Comparison of ENCODE assay signal across 8 mouse cellular contexts in the genomic region with DNA sequence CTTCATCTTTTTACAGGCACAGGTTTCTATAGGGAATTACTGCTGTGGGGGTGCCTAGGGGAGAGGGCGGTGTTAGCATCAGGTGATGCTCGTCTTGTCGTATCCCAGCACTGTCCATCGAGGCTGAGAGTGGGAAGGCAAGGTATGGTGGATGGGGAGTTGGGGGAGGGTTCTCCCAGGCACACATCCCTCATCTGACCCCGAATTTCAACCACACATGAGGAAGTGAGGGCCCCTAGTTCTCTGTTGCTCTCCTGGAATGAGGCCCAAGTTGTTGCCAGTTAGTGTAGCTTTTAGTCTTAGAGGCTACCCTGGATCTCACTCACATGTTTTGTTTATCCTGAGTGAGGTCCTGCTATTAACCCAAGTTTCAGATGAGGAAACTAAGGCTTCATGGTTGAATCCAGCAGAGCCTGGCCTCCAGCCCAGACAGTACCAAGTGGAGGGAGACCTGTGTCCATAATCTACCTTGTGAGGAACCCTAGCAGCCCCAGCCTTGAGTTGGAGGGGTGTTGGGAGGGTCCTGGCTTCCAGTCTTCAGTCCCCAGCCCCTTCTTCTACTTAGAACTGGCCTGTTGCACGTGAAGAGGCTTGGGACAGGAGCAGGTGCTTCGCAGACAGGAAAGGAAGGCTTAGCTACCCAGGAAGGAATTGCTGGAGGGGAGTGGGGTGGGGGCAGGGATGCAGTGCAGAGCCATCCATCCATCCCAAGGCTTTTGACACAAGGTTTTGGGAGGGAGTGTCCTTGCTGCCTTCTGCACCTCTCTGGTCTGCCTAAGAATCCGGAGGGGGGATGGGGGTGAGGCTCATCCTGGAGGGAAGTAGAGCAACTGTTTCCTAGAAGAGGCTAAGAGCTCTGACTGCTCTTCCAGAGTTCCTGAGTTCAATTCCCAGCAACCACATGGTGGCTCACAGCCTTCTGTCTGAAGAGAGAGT. TPM values are rescaled to one million over a fixed set of nuclear protein-coding genes. Genes with fewer than 3 reads are reported as not detected.
DNase-seq lines count a peak whose midpoint lies in the region; ATAC-seq and TF ChIP-seq lines count a peak whose summit lies in the region.

No protein-coding gene starts in this region.

- no peaks in the 10 kb centered on the region for H3K27me3 ChIP-seq in heart, embryonic 10.5 days (ENCODE audit: insufficient read depth, poor library complexity, severe bottlenecking)
- no peaks in the 10 kb centered on the region for H3K27me3 ChIP-seq in intestine, embryonic 16.5 days (replicated peaks; ENCODE audit: control insufficient read depth, insufficient read depth, low read length)
- H3K27me3 ChIP-seq in stomach, postnatal 0 days (ENCODE audit: control insufficient read depth, insufficient read depth, low read length): no peaks in the 10 kb centered on the region

- H3K4me1 ChIP-seq in heart, embryonic 10.5 days: peaks cover 90% of the 10 kb centered on the region
- peaks cover 81% of the 10 kb centered on the region for H3K4me1 ChIP-seq in intestine, embryonic 16.5 days (ENCODE audit: control insufficient read depth, insufficient read depth, low read length)
- H3K4me1 ChIP-seq in stomach, postnatal 0 days (replicated peaks; ENCODE audit: control insufficient read depth, insufficient read depth): peaks cover 30% of the 10 kb centered on the region

- DNase-seq in heart, embryonic 10.5 days (ENCODE audit: low spot score): no peak
- no peak for DNase-seq in heart, postnatal 14 days
- DNase-seq in retina, postnatal 1 day: peak; percentile 17
- DNase-seq in retina, embryonic 14.5 days (ENCODE audit: low spot score): no peak
- DNase-seq in stomach, postnatal 0 days (ENCODE audit: low spot score): no peak
- DNase-seq in urinary bladder, postnatal 36 days (ENCODE audit: low spot score in 2 of 2): no peak
- DNase-seq in spleen, adult 18-20 months: no peak

- TF ChIP-seq EP300 in stomach, postnatal 0 days (optimal IDR thresholded peaks at IDR 0.05): no peak

- ATAC-seq in intestine, embryonic 16.5 days: no peak
- ATAC-seq in stomach, postnatal 0 days (ENCODE audit: low FRiP score, low TSS enrichment): no peak

- H3K9ac ChIP-seq in intestine, embryonic 16.5 days (ENCODE audit: low read depth, low read length): peak overlapping the region; percentile 42
- no peak overlapping the region for H3K9ac ChIP-seq in stomach, postnatal 0 days (ENCODE audit: low read length)

- H3K4me3 ChIP-seq in heart, embryonic 10.5 days: peak overlapping the region; percentile 28
- H3K4me3 ChIP-seq in intestine, embryonic 16.5 days (ENCODE audit: low read length): no peak overlapping the region
- peak overlapping the region; percentile 10; the same call in 1 of the 2 replicates for H3K4me3 ChIP-seq in stomach, postnatal 0 days (ENCODE audit: low read depth, low read length)

- H3K4me2 ChIP-seq in intestine, embryonic 16.5 days (ENCODE audit: low read depth, low read length): peak overlapping the region; percentile 8; the same call in 1 of the 2 replicates
- peak overlapping the region; percentile 38 for H3K4me2 ChIP-seq in stomach, postnatal 0 days (replicated peaks; ENCODE audit: low read depth)

- peak overlapping the region; percentile 78 for H3K27ac ChIP-seq in heart, embryonic 10.5 days
- peak overlapping the region; percentile 86 for H3K27ac ChIP-seq in intestine, embryonic 16.5 days (ENCODE audit: low read length)
- peak overlapping the region; percentile 82 for H3K27ac ChIP-seq in stomach, postnatal 0 days (replicated peaks)

- no peaks in the 10 kb centered on the region for H3K9me3 ChIP-seq in heart, embryonic 10.5 days
- no peaks in the 10 kb centered on the region for H3K9me3 ChIP-seq in intestine, embryonic 16.5 days (ENCODE audit: control insufficient read depth, low read length)
- H3K9me3 ChIP-seq in stomach, postnatal 0 days (ENCODE audit: control insufficient read depth, low read length): no peaks in the 10 kb centered on the region

- no peak for TF ChIP-seq CTCF in stomach, postnatal 0 days (IDR thresholded peaks at IDR 0.05; ENCODE audit: low read depth)

- intact Hi-C loops in heart, postnatal 14 days (cut with DNase I): loop anchor here (2.0 kb wide), 1 partner anchor 61 kb away; no protein-coding TSS in a partner anchor

- peaks cover 18% of the 10 kb centered on the region for H3K36me3 ChIP-seq in heart, embryonic 10.5 days
- H3K36me3 ChIP-seq in intestine, embryonic 16.5 days (ENCODE audit: control insufficient read depth, insufficient read depth, low read length): peaks cover 3% of the 10 kb centered on the region; the same call in 1 of the 2 replicates
- peaks cover 9% of the 10 kb centered on the region; the same call in 1 of the 2 replicates for H3K36me3 ChIP-seq in stomach, postnatal 0 days (ENCODE audit: control insufficient read depth, insufficient read depth, low read length)

- WGBS in heart, embryonic 10.5 days: 47% methylated on average over 8 of the region's 8 CpGs
- WGBS in intestine, embryonic 16.5 days: 51% methylated on average over 8 of the region's 8 CpGs
- 49% methylated on average over 8 of the region's 8 CpGs for WGBS in stomach, postnatal 0 days

RNA-seq across cellular contexts. Expression of a gene that starts 8.9 kb away (rescaled TPM):
- polyA plus RNA-seq in heart, embryonic 10.5 days (2016; fragmentation: Nextera tagmentation; extraction: Ambion mirVana): 37.8 and 46.2 TPM in 2 replicates
- 100 to 1,000 TPM; 104 to 122 TPM for total RNA-seq in heart, postnatal 14 days (2021)
- polyA plus RNA-seq in intestine, embryonic 16.5 days (2015; fragmentation: Nextera tagmentation; extraction: Ambion mirVana): 41.2 and 44.0 TPM in 2 replicates
- polyA plus RNA-seq in stomach, postnatal 0 days (2015; fragmentation: Nextera tagmentation; extraction: Ambion mirVana): 29.1 and 33.0 TPM in 2 replicates

RNA-seq across cellular contexts. Expression of a gene that starts 13.1 kb away (rescaled TPM):
- polyA plus RNA-seq in heart, embryonic 10.5 days (2016; fragmentation: Nextera tagmentation; extraction: Ambion mirVana): 0.07 TPM in 1 of 2 replicates, not detected in the other
- total RNA-seq in heart, postnatal 14 days (2021): under 1 TPM; 0.19 to 0.56 TPM
- polyA plus RNA-seq in intestine, embryonic 16.5 days (2015; fragmentation: Nextera tagmentation; extraction: Ambion mirVana): 0.21 and 0.28 TPM in 2 replicates
- polyA plus RNA-seq in stomach, postnatal 0 days (2015; fragmentation: Nextera tagmentation; extraction: Ambion mirVana): 10.7 and 12.3 TPM in 2 replicates

RNA-seq across cellular contexts. Expression of a gene that starts 43.2 kb away (rescaled TPM):
- polyA plus RNA-seq in heart, embryonic 10.5 days (2016; fragmentation: Nextera tagmentation; extraction: Ambion mirVana): 114 TPM in 2 replicates
- 10 to 100 TPM; 49.8 to 60.5 TPM for total RNA-seq in heart, postnatal 14 days (2021)
- polyA plus RNA-seq in intestine, embryonic 16.5 days (2015; fragmentation: Nextera tagmentation; extraction: Ambion mirVana): 85.7 and 100 TPM in 2 replicates
- 58.9 and 61.3 TPM in 2 replicates for polyA plus RNA-seq in stomach, postnatal 0 days (2015; fragmentation: Nextera tagmentation; extraction: Ambion mirVana)

RNA-seq across cellular contexts. Expression of a gene that starts 53.8 kb away (rescaled TPM):
- polyA plus RNA-seq in heart, embryonic 10.5 days (2016; fragmentation: Nextera tagmentation; extraction: Ambion mirVana): 46.4 and 54.8 TPM in 2 replicates
- total RNA-seq in heart, postnatal 14 days (2021): 1 to 10 TPM; 5.0 to 6.0 TPM
- polyA plus RNA-seq in intestine, embryonic 16.5 days (2015; fragmentation: Nextera tagmentation; extraction: Ambion mirVana): 42.4 and 48.3 TPM in 2 replicates
- 32.4 and 36.8 TPM in 2 replicates for polyA plus RNA-seq in stomach, postnatal 0 days (2015; fragmentation: Nextera tagmentation; extraction: Ambion mirVana)

RNA-seq across cellular contexts. Expression of a gene that starts 53.9 kb away (rescaled TPM):
- 0.18 and 0.23 TPM in 2 replicates for polyA plus RNA-seq in heart, embryonic 10.5 days (2016; fragmentation: Nextera tagmentation; extraction: Ambion mirVana)
- total RNA-seq in heart, postnatal 14 days (2021): under 1 TPM in 1 of 2 experiments, not detected in 1; 0.12 TPM
- 0.49 and 0.61 TPM in 2 replicates for polyA plus RNA-seq in intestine, embryonic 16.5 days (2015; fragmentation: Nextera tagmentation; extraction: Ambion mirVana)
- 1.2 and 1.3 TPM in 2 replicates for polyA plus RNA-seq in stomach, postnatal 0 days (2015; fragmentation: Nextera tagmentation; extraction: Ambion mirVana)
